Mouse (Mus musculus) kidney, adult 2 months (tissue): ENCODE data around the gene Kif16b.

Experiments
- CTCF ChIP-seq: fragments of 200-500 bp; conservative IDR thresholded peaks from 2 replicates; pipeline ENCODE4 v1.5.1; 2011; ENCODE audit warnings: low read depth, mild to moderate bottlenecking, control low read depth, low read length, moderate library complexity, mixed read lengths; ENCODE audit not compliant: insufficient read depth, insufficient read length
- POLR2A ChIP-seq: fragments of 200-500 bp; IDR thresholded peaks from one replicate; pipeline ENCODE4 v1.6.1; 2011; ENCODE audit warnings: low read depth, low read length, control low read depth

DNA sequence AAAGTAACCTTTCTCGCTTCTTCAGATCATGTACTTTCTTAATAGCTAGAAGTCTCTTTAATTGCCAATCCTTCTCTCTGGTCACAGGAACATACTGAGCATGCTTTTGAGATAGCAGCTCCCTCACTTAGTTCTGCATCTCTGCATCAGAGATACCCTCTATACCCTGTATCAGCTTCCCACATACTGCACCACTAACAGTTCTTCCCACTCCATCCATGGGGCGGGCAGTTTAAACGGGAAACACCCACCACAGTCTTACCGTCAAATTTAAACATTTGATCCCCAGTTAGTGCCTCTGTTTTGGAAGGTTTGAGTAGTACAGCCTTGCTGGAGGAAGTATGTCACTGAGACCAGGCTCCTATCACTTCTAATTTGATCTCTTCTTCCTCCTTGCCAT lies 142.1 kb downstream of the Kif16b start:
- TF ChIP-seq POLR2A (no peak), CTCF (no peak)
